Mouse (Mus musculus) C2C12 (cell line): ENCODE measurements around the gene Dnmt1.

Source experiments
- CTCF ChIP-seq: IDR thresholded peaks from one replicate; pipeline ENCODE4 v1.5.1; 2011; ENCODE audit not compliant: control insufficient read depth, insufficient read depth, insufficient read length
- USF1 ChIP-seq: IDR thresholded peaks from one replicate; pipeline ENCODE4 v1.6.1; 2011; ENCODE audit warnings: low read depth, mild to moderate bottlenecking, control low read depth, moderate library complexity

DNA sequence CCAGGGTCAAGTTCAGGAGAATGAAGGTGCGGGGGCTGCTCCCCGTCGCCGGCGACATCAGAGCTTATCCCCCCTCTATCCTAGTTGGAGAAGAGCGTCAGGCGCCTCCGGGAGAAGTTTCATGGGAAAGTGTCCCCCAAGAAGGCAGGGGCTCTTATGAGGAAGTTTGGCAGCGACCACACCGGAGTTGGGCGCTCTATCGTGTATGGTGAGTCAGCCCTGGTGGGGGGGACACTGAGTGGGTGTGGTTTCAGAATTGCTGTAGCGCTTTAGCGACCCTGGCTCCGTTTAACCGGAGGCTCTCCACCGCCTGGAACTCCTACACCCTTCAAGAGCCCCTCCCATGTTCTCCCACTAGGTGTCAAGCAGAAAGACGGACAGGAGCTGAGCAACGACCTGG lies 90.4 kb downstream of the Dnmt1 start:
- TF ChIP-seq CTCF = no peak
- TF ChIP-seq USF1 = no peak
